Mouse (Mus musculus) megakaryocyte, embryonic 14.5 days (primary cell): ENCODE results near the gene Adgrl1. TPM values are rescaled to one million over a fixed set of nuclear protein-coding genes. Genes with fewer than 3 reads are reported as not detected.

Experiments
- H3K27me3 ChIP-seq: replicated peaks from 2 replicates; pipeline ENCODE3; 2012; ENCODE audit warnings: inconsistent platforms
- H3K36me3 ChIP-seq: replicated peaks from 2 replicates; pipeline ENCODE3; 2012; ENCODE audit warnings: low read length, inconsistent platforms, mixed read lengths
- H3K4me1 ChIP-seq: 2 replicates; pipeline ENCODE4 v1.6.1; 2012; ENCODE audit warnings: inconsistent platforms
- H3K4me3 ChIP-seq: replicated peaks from 2 replicates; pipeline ENCODE3; 2012; ENCODE audit warnings: moderate library complexity, mild to moderate bottlenecking, inconsistent platforms
- H3K9me3 ChIP-seq: 2 replicates; pipeline ENCODE4 v1.6.1; 2012; ENCODE audit warnings: inconsistent platforms
- FLI1 ChIP-seq: IDR thresholded peaks from 2 replicates; pipeline ENCODE4 v1.6.1; 2012; ENCODE audit warnings: low read length, inconsistent platforms, mixed read lengths
- GATA1 ChIP-seq: IDR thresholded peaks from 3 replicates; pipeline ENCODE4 v1.6.1; 2012; ENCODE audit warnings: mixed read lengths, low read length, inconsistent platforms, borderline replicate concordance
- polyA plus RNA-seq: library from polyadenylated mRNA; stranded (reverse); fragments of >175 nt; gene quantifications from 2 replicates; pipeline ENCODE4 v1.2.3, GENCODE M21; 2012; ENCODE audit warnings: low replicate concordance; ENCODE audit not compliant: insufficient read depth

The Adgrl1 gene
- polyA plus RNA-seq, result 6.8 and 10.5 TPM in 2 replicates

DNA sequence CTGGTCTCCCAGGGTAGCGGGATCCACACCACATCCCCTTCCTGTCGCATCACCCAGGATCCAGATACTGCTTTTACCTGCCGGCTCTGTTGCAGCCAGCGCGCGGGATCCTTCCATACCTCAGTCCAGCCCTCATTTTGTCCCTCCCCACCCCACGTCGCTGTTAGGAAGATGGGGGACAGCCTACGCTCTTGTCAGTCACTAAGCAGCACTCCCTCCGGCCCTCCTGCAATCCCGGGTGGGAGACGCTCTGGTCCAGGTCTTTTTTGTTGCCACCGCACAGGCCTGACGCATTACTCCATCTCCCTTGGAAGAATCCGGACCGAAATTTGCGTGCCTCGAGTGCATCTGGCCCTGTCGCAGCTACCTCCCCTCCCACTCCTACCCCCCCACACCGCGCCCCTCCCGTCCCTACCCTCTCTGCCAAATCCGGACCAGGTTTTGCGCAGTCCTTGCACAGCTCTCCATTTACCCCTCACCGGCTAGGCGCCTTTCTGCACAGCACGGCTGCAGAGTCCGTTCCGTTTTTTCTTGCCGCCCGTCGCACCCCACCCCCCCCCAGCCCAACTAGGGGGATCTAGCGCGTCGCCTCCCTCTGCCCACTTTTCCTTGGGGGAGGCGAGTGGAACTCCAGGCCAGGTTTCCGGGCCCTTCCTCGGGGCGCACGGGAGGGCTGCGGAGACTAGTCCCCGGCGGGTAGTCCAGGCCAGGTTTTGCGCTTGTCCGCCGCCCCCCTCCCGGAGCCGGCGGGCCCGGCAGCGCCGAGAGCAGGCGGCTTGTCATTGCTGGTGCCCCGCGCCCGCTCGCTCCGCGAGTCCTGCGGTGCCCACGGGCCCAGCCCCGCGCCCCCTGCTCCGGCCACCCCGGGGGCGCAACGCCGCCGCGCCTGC lies at the start of gene Adgrl1:
TSS of gene Adgrl1 (plus strand) at position 743 of the 890 bp plus-strand sequence.
- TF ChIP-seq GATA1, result no peak
- TF ChIP-seq FLI1, result no peak
- Histone ChIP-seq H3K27me3 (peaks cover 79% of the 10 kb centered on the region), H3K9me3 (0 out of 2 replicates have a peak, but pooled peaks cover under 1% of the 10 kb centered on the region), H3K36me3 (no peaks in the 10 kb centered on the region), H3K4me1 (peaks cover 77% of the 10 kb centered on the region), H3K4me3 (peak within 1 kb of the TSS; percentile 92)

DNA sequence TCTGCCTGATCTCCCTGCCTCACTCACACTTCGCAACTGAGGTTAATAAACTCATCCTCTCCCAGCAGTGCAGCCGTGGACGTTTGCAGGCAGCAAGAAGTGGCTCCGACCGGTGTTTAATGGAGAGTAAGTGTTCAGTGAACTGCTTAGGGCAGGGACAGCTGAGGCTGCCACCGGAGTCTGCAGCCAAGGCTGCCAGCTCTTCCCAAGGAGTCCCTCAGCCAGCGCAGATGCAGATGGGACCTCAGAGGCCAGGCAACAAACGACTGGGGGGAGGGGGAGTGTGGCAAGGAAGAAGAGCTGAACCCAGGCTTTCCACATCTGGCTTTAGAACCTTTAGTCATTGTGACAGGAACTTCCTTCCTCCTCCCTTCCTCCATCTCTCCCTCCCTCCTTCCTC lies 47.6 kb upstream of the Adgrl1 start:
- Histone ChIP-seq H3K36me3 (no peaks in the 10 kb centered on the region), H3K4me1 (peaks cover 9% of the 10 kb centered on the region), H3K27me3 (peaks cover 38% of the 10 kb centered on the region), H3K4me3 (no peak overlapping the region), H3K9me3 (peaks cover 9% of the 10 kb centered on the region)
- TF ChIP-seq FLI1 (no peak), GATA1 (no peak)

DNA sequence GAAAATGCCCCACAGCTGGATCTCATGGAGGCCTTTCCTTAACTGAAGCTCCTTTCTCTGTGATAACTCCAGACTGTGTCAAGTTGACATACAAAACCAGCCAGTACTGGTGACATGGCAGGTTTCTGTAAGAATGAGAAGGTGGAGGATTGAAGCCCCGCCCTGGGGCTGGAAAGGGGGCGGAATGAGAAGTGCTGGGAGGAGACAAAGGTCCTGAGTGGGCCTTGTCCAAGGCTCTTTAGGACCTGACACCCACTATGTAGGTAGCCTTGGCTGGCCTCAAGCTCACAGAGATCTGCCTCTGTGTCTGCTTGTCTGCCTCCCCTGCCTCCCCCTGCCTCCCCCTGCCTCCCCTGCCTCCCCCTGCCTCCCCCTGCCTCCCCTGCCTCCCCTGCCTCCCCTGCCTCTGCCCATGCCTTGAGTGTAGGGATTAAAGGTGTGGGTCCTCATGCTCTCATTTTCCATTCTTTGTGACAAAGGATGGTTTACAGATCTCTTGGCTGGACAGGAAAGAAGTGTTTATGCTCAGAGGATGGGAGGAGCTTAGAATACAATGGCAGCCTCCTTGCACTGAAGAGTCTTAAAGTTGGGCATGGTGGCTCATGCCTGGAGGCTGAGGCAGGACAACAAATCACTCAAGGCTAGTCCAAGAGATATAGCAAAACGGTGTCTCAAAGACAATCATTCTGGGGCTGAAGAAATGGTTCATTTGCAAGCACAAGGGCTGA lies 46.4 kb upstream of the Adgrl1 start:
- Histone ChIP-seq H3K36me3 (no peaks in the 10 kb centered on the region), H3K27me3 (peaks cover 42% of the 10 kb centered on the region), H3K9me3 (no peaks in the 10 kb centered on the region), H3K4me3 (no peak overlapping the region), H3K4me1 (peaks cover 9% of the 10 kb centered on the region)
- no peak for TF ChIP-seq GATA1
- no peak for TF ChIP-seq FLI1

DNA sequence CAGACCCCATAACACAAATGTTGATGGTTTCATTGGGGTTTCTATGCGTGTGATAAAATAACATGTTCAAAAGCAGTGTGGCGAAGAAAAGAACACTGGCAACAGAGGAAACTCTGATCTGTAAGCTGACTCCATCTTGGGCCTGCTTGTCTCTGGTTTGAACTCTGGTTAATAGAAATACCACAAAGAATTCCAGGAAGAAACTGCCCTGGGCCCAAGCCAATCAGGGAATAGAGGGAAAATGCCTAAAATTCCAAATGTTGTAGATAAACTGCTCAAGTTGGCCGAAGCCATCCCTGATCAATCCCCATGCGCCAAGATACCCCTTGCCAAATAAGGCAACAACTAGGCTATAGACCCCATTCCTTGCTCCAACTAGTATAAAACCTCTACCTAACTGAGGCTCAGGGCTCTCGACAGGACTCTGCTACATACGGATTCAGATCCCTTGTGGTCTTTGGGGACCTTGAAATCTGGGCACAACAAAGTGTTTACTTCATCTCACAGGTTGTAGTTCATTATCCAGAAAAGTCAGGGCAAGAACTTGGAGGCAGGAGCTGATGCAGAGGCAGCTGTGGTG lies 43.3 kb upstream of the Adgrl1 start:
- TF ChIP-seq GATA1 (no peak), FLI1 (no peak)
- Histone ChIP-seq H3K4me1 (peaks cover 9% of the 10 kb centered on the region), H3K36me3 (no peaks in the 10 kb centered on the region), H3K9me3 (peaks cover 14% of the 10 kb centered on the region), H3K27me3 (peaks cover 43% of the 10 kb centered on the region), H3K4me3 (no peak overlapping the region)

DNA sequence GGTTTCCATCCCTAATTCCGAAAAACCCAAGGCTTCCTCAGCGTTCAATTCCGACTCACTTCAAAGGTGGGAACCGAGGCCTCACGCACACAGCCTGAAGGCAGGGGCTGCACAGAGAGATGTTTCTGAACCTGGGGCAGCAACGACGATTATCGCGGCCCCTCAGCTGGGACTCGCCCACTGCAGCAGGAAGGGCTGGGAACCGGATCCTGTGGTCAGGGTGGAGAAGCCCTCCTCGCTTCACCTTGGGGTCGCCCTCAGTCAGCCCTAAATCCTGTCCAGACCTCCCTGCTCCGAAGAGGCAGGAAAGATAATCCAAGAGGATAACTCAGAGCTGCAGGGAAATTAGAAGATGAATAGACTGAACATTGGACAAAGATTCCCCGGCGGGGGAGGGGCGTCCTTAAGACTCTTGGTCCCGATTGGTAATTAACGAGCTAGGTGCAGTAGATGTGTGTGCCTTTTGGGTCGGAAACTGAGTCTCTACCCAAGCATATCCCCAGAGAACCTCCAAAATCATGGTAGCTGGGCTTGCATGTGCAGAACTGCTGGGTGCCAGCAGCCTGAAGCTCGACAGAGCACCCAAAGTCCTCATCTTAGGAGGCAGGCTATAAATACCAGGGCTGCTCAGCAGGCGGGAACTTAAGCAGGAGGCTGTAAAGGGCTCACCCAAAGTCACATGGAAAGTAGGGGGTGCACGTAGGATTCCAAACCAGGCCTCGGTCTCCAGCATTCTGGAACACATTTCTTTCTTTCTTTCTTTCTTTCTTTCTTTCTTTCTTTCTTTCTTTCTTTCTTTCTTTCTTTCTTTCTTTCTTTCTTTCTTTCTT lies 37.3 kb upstream of the Adgrl1 start:
- H3K4me3 ChIP-seq, result peak overlapping the region; percentile 38
- TF ChIP-seq FLI1, result no peak
- TF ChIP-seq GATA1, result no peak

DNA sequence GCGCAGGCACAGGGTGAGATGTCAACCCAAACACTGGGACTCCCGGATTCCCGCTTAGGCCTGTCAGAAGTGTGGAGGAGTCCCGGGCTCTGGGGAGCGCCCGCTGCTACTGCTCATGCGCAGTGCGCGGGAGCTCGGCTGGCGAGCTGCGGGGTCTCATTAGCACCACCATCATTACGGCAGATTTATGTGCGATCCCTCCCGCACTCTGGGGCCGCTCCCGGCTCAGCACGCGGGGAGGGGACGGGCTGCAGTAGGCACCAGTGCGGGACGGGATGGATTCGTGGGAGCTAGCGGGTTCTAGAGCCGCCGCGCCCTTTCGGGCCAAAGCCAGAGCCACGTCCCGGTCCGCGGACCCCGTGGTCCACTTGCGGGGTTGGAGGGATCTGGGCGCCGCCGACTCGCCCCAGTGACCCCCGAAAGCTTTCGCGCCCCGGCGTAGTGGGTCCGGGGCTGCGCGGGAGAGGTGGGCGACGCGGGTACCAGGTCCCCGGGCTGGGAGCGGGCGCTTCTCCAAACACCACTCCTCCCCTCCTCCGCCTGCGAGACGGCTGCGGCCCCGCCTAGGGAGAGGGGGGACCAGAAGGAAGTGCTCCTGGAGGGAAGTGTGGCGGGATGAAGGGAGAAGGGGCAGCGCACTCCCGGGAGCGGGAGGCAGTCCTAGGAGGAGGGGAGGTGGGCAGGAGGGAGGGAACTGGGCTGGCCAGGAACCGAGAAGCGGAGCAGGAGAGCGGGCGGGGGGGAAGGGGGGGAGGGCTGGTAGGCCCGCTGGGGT lies 24.8 kb upstream of the Adgrl1 start:
- peaks cover 69% of the 10 kb centered on the region for H3K27me3 ChIP-seq
- TF ChIP-seq FLI1 (no peak), GATA1 (no peak)
- H3K4me3 ChIP-seq, result peak overlapping the region; percentile 90
- peaks cover 32% of the 10 kb centered on the region for H3K4me1 ChIP-seq
- H3K9me3 ChIP-seq, result peaks cover 26% of the 10 kb centered on the region
- no peaks in the 10 kb centered on the region for H3K36me3 ChIP-seq

More for the DNA sequence above, 37.3 kb upstream of the Adgrl1 start:
- H3K4me1 ChIP-seq, result peaks cover 9% of the 10 kb centered on the region
- H3K9me3 ChIP-seq, result peaks cover 24% of the 10 kb centered on the region
- peaks cover 45% of the 10 kb centered on the region for H3K27me3 ChIP-seq
- H3K36me3 ChIP-seq, result no peaks in the 10 kb centered on the region

DNA sequence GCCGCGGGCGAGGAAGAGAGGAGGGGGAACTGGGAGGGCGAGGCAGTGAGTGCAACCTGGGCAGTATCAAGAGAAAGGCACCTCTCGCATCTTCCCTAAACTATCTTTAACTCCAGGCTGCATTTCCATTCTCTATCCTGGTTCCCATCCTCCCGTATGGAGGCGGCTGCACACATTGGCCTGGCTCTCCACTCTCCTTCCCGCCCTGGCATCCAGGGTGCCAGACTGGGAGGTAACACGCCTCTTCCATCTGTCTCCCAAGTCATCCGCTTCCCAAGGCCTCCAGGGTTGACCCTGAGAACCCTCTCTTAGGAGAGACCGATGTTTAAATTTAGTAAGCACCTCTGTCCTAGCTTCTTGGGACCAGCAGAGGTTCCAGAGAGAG lies 24.3 kb upstream of the Adgrl1 start:
- Histone ChIP-seq H3K36me3 (no peaks in the 10 kb centered on the region), H3K4me3 (peak overlapping the region; percentile 90), H3K27me3 (peaks cover 65% of the 10 kb centered on the region), H3K4me1 (peaks cover 36% of the 10 kb centered on the region), H3K9me3 (peaks cover 22% of the 10 kb centered on the region)
- TF ChIP-seq GATA1, result no peak
- no peak for TF ChIP-seq FLI1

DNA sequence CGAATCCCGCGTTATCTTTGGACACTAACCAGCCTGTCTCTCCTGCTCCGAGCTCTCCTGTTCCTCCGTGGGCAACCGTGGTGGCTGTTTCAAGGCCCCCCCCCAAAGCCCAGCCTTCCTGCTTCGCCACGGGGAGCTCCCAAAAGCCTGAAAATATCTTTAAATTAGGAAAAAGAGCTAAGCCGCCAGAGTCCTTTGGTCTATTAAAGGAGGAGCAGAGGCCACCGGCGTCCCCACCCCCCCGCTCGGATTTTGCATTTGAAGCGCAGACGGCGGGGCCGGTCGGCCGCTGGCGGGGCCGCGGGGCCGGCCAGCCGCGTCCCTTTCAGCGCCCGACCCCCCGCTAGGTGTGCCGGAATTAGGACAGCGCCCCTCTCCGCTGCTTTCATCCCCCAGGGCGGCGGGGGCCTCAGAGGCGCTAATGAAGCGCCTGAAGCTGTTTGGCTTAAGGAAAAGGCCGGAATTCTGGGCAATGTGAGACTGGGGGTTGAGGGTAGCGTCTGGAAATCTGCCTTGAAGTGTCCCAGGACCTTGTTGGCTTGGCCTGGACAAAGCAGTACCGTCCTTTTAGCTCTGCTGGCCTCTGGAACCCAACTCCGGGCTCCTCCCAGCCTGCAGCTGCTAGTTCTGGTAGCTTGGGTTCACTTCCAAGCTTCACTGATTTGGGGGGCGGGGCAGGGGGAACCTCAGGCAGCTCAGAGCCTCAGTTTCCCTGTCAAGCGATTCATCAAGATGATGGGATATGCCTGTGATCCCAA lies 23.6 kb upstream of the Adgrl1 start:
- H3K4me1 ChIP-seq, result peaks cover 41% of the 10 kb centered on the region
- H3K36me3 ChIP-seq, result no peaks in the 10 kb centered on the region
- no peak for TF ChIP-seq FLI1
- TF ChIP-seq GATA1, result no peak
- peak overlapping the region; percentile 90 for H3K4me3 ChIP-seq
- H3K9me3 ChIP-seq, result peaks cover 23% of the 10 kb centered on the region
- H3K27me3 ChIP-seq, result peaks cover 64% of the 10 kb centered on the region
